16 mouse cellular contexts compared by ENCODE assay signal in genomic region chr1:132709419-132709818, GRCm38 (mm10). TPM values are rescaled to one million over a fixed set of nuclear protein-coding genes. Genes with fewer than 3 reads are reported as not detected.
DNase-seq lines count a peak whose midpoint lies in the region; ATAC-seq lines count a peak whose summit lies in the region.
"Had no signal": no experiment of that assay in that cellular context is flagged by ENCODE, and none has a peak within 500 bp of the region (broad histone marks: within the 10 kb centered on the region; RNA-seq: fewer than 3 reads in every experiment).

No protein-coding gene starts in this region.

- 62% methylated on average over 5 of the region's 5 CpGs for WGBS in neural tube, embryonic 12.5 days
- WGBS in hindbrain, embryonic 16.5 days, result 42% methylated on average over 5 of the region's 5 CpGs

- H3K9ac ChIP-seq in neural tube, embryonic 12.5 days, result no peak overlapping the region
- no peak overlapping the region for H3K9ac ChIP-seq in hindbrain, embryonic 16.5 days (ENCODE audit: low read depth, low read length)
- H3K9ac ChIP-seq: embryonic facial prominence, embryonic 15.5 days; liver, embryonic 14.5 days had no signal

- peak; percentile 29 for DNase-seq in cerebellum, adult 11 months
- DNase-seq in cerebellum, postnatal 4 days (ENCODE audit: low spot score in 2 of 2), result no peak
- DNase-seq in neural tube, embryonic 10.5 days (ENCODE audit: extremely low spot score, low spot score), result no peak
- peak; percentile 24 for DNase-seq in retina, postnatal 7 days (ENCODE audit: low read depth, low spot score)
- DNase-seq in adrenal gland, adult 8-10 months, result no peak
- DNase-seq in right cerebral cortex, postnatal 4 days, result no peak
- DNase-seq: adrenal gland, postnatal 25 days; heart, postnatal 10 days; kidney, adult 11 months; lung, postnatal 14 days had no signal

- H3K4me1 ChIP-seq in neural tube, embryonic 12.5 days, result peaks cover 34% of the 10 kb centered on the region
- peaks cover 19% of the 10 kb centered on the region for H3K4me1 ChIP-seq in hindbrain, embryonic 16.5 days (ENCODE audit: control insufficient read depth, insufficient read depth, low read depth, low read length)
- H3K4me1 ChIP-seq: embryonic facial prominence, embryonic 15.5 days had no signal

- no peaks in the 10 kb centered on the region for H3K27me3 ChIP-seq in neural tube, embryonic 12.5 days (replicated peaks)
- no peaks in the 10 kb centered on the region for H3K27me3 ChIP-seq in hindbrain, embryonic 16.5 days (replicated peaks; ENCODE audit: control insufficient read depth, insufficient read depth, low read length)
- H3K27me3 ChIP-seq: embryonic facial prominence, embryonic 15.5 days had no signal

- no peak overlapping the region for H3K4me2 ChIP-seq in neural tube, embryonic 12.5 days (replicated peaks)
- H3K4me2 ChIP-seq in hindbrain, embryonic 16.5 days (ENCODE audit: low read length), result no peak overlapping the region
- H3K4me2 ChIP-seq: embryonic facial prominence, embryonic 15.5 days had no signal

- no peaks in the 10 kb centered on the region for H3K9me3 ChIP-seq in neural tube, embryonic 12.5 days
- no peaks in the 10 kb centered on the region for H3K9me3 ChIP-seq in hindbrain, embryonic 16.5 days (ENCODE audit: control insufficient read depth, low read length)
- H3K9me3 ChIP-seq: embryonic facial prominence, embryonic 15.5 days had no signal

- ATAC-seq in neural tube, embryonic 12.5 days (ENCODE audit: low FRiP score, low read depth), result no peak
- peak; percentile 27; the same call in 1 of the 2 replicates for ATAC-seq in hindbrain, embryonic 16.5 days

- H3K27ac ChIP-seq in neural tube, embryonic 12.5 days, result peak overlapping the region; percentile 20; the same call in 1 of the 2 replicates
- peak overlapping the region; percentile 37; the same call in 1 of the 2 replicates for H3K27ac ChIP-seq in hindbrain, embryonic 16.5 days (ENCODE audit: low read depth, low read length)
- H3K27ac ChIP-seq: embryonic facial prominence, embryonic 15.5 days; liver, embryonic 14.5 days had no signal

- no peak overlapping the region for H3K4me3 ChIP-seq in neural tube, embryonic 12.5 days
- H3K4me3 ChIP-seq in hindbrain, embryonic 16.5 days (ENCODE audit: low read length), result no peak overlapping the region
- H3K4me3 ChIP-seq: embryonic facial prominence, embryonic 15.5 days had no signal

- H3K36me3 ChIP-seq in neural tube, embryonic 12.5 days, result no peaks in the 10 kb centered on the region
- H3K36me3 ChIP-seq in hindbrain, embryonic 16.5 days (ENCODE audit: control insufficient read depth, insufficient read depth, low read length), result no peaks in the 10 kb centered on the region
- H3K36me3 ChIP-seq: embryonic facial prominence, embryonic 15.5 days had no signal

RNA-seq across cellular contexts. Expression of gene Nfasc, which starts 32.2 kb away (rescaled TPM):
- 37.3 and 42.3 TPM in 2 replicates for polyA plus RNA-seq in neural tube, embryonic 12.5 days (2016; fragmentation: Nextera tagmentation; extraction: Ambion mirVana)
- 36.1 and 40.0 TPM in 2 replicates for polyA plus RNA-seq in hindbrain, embryonic 16.5 days (2015; fragmentation: Nextera tagmentation; extraction: Ambion mirVana)
- total RNA-seq in adrenal gland, adult 8-10 months (2022), result 10 to 100 TPM in 1 of 4 experiments, 1 to 10 TPM in 3; 3.9 to 12.0 (median 7.8) TPM
- total RNA-seq: granulocyte monocyte progenitor cell, adult 5-6 weeks; monocyte, adult 5-6 weeks had no signal

Comparison
In these comparisons a context has a peak if more than half of its experiments do, and no peak if none do; other contexts are left out.
1. DNase-seq: peak in cerebellum, adult 11 months (single experiment) and retina, postnatal 7 days (single experiment); none in cerebellum, postnatal 4 days (0 of 2), neural tube, embryonic 10.5 days (single experiment), adrenal gland, adult 8-10 months (single experiment) and right cerebral cortex, postnatal 4 days (single experiment).